Mouse (Mus musculus) mesoderm, embryonic 11.5 days (tissue): Measurements from ENCODE around the gene Mfsd14b.

Source experiments
- DNase-seq: peaks from one replicate; pipeline ENCODE4 v3.0.0-alpha.2; 2012; ENCODE audit warnings: low read depth, low spot score

Gene Mfsd14b

DNA sequence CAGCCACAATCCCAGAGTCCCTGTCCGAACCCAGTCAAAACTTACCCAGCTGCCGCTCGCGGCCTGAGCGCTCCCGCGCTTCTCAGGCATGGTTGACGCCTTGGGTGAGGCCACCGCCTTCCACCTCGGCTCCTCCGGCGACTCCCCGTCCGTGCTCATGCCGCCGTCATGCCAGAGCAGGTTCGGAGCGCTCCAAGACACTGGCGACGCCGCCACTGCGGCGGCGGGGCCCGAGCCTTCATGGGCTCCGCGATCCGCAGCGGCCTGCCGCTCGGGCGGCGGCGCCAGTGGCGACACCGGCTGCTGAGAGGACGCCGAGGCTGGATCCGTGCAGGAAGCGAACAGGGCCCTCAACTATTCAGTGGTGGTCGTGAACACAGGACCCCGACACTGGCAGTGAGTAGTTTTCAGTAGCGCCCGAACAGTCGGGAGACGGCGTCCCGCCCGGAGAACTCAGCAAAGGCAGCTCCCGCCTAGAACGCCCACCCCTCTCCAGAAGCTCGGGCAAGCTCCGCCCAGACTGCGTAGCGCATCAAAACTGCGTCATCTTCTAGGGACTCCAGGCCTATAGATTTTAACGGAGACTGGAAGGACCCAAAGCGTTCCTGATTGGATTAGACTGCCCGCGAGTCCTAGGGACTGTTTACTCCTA, at the start of gene Mfsd14b:
Mfsd14b (minus strand) TSS at position 517 of the 652 bp plus-strand sequence.
- DNase-seq = peak; percentile 94

DNA sequence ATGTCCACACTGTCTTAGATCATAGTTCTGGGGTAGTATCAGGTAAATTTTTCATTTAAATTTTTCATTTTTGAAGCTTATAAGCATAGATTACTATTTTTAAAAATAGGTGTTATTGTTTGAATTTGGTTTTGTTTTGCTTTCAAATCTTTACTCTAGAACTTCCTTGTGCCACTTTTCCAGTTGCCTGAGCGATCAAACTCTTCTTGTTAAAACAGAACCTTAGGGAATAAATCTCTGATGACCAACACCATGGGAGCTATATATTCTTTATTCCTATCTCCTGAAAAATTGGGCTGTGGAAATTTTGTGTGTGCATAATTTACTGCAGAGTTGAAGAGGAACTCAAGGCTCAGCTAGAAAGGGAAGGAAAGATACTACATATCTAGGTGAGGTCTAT, 37.2 kb upstream of the Mfsd14b start, which contains the start of gene Olfr466:
Olfr466 (plus strand) TSS at position 301 of the 400 bp plus-strand sequence.
- no peak for DNase-seq

DNA sequence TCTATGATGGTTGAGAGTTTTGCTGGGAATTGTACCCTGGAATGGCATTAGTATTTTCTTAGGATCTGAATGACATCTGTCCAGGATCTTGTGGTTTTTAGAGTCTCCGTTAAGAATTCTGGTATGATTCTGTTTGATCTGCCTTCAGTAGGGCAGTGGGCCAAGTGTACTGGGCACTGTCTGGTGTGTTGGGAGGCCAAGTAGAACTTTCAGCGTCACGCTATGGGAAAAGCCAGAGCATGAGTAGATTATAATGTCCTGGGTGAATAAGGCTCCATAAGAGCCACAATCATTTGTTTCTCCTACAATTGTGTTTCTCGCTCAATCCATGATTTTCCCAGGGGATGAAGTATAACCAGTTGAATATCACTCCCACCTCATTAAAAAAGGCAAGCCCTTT, 25.0 kb upstream of the Mfsd14b start, which contains the start of gene Olfr465-ps1:
Olfr465-ps1 (plus strand) TSS at position 301 of the 400 bp plus-strand sequence.
- no peak for DNase-seq

DNA sequence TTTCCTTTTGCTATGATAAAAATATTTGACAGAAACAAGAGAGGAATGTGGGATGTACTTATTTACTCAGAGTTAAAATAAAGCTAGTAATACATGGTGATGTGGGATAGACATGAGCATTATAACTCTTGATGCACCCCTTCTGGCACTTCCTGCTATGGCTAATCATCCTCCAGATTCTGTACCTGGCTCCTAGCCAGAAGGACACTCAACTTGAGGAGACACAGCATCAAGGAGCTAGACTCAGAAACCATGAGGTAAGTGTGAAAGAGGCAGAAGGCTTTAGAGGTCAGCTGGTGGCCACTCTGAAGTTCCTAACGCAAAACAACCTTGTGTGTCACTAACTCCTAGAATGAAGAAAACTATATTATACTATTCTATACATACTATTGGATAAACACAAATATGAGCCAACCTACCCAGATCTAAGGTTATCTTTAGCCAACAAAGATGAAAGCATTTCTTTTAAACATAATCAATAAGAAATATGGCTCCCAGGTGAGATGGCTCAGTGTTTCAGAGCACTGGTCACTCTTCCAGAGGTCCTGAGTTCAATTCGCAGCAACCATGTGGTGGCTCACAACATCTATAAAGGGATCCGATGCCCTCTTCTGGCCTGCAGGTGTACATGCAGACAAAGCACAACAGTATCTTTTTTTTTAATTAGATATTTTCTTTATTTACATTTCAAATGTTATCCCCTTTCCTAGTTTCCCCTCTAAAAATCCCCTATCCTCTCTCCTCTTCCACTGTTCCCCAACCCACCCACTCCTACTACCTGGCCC, 14.5 kb upstream of the Mfsd14b start:
- no peak for DNase-seq

DNA sequence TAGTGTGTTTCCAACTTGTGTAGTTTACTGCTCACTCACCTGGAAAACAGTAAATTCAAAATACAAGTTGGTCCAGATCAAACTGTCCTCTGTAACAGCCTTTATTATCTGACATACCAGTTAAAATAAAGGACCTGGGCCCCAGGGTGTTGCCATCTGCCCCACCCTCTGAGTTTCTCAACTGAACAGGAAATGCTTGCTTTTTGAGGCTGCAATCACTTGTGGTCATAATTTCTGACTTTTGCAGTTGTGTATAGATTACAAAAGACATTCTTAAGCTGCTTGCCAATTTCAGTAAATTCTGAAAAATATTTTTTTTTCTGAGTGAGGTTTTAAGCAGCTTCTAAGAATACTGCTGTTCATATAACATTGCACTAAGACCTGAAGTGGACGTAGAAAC, 9.3 kb upstream of the Mfsd14b start:
- DNase-seq = no peak

DNA sequence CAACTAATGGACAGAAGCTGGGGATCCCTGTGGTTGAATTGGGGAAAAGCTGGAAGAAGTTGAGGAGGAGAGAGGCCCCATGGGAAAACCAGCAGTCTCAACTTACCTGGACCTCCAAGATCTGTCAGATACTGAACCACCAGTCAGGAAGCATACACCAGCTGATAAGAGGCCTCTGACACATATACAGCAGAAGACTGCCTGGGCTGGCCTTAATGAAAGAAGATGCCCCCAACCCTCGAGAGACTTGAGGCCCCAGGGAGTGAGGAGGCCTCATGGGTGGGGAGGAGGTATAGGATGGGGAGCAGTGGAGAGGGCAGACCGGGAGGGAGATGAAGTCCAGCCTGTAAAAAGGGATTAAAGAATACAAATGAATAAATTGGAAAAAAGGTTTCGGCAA, 8.2 kb upstream of the Mfsd14b start:
- DNase-seq = no peak

DNA sequence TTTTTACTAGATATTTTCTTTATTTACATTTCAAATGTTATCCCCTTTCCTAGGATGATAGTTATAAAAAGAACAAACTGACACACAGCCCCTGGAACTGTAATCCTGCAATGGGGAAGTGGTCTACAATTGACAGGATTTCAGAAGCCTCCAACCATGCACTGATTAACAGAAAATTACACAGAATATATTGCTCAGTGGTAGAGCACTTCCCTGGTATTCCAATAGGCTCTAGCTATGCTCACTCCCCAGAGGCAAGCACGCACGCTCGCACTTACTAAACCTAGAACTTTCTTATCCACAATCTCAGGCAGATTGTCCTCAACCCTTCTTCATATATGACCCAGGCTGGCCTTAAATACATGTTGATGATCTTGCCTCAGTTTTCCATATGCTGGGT, 464 bp upstream of the Mfsd14b start:
- no peak for DNase-seq

DNA sequence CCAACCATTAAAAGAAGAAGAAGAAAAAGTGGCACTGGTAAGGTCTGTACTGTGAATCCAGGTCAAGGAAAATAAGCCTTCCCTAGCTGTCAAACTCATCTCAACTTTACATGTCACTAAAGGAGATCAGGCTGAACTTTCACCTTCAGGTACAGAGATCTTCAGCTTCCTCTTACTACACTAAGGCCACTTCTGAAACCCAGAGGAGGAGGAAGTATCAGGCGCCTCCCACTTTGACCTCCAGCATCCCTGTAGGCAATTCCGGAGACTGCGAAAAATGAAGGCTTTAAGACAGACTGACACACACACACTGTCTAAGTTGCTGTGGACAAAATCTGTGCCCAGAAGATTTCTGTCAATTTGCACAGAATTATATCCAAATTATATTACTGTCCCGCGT, 814 bp downstream of the Mfsd14b start:
- no peak for DNase-seq

DNA sequence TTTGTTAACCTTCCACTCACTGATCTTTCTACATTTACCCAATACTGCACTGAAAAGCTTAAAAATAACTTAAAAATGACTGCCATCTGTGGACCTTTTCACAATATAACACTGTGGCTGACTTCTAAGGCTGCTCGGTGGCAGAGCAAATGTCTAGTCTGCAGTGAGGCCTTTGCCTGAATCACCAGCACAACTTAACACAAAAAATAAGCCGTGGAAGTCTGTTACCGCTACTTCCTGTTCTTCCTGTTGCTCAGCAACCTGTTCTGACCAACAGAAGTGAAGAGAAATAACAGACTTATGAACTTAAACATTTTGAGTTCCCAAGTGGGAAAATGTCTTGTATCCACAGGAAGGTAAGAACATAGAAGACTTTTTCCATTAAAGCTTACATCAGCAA, 11.5 kb downstream of the Mfsd14b start:
- DNase-seq = no peak

DNA sequence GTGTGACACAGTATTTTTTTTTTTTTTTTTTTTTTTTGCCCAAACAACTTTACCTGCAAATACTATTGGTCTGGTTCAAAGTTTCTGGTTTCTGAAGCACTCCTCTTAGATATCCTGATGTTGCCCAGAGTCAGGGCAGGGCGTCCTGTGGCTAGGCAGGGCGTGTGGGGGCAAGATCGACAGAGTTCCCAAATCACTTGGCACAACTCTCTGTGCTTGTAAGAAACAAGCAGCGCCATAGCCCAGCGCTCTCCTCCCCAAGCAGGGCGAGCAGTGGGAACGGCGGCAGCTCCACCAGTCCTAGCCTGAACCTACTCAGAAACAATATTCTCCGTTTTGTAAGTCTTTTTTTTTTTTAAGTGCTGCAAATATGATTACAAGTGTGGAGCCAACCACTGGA, 12.1 kb downstream of the Mfsd14b start:
- no peak for DNase-seq

DNA sequence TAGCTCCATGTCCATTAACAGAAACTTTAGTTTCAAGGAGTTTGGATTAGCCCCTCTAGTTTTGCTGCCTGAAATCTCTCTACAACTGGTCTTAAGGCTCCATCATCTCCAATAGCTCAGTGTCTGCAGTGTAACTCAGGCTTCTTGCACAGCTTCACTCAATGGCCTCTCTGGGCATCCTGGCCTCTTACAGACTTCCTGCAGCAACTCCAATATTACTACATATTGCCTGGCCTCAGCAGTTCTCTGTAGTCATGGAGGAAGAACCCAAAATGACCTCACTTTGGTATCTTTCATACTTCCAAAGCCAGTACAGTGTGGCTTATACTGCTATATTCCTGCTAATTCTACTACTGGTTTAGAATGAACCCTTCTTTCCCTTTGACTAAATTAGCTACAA, 15.8 kb downstream of the Mfsd14b start:
- DNase-seq = no peak

DNA sequence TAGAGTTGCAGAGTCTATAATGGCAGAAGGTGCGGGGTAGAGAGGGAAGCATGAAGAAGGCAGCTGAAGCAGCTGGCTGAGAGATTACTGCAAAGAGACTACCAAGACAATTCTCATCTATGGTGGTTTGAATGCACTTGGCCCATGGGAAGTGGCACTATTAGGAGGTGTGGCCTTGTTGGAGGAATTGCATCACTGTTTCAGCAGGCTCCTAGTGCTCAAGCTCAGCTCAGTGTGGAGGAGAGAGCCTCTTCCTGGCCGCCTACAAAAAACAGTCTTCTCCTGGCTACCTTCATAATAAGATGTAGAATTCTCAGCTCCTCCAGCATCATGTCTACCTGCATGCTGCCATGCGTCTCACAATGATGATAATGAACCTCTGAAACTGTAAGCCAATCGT, 16.9 kb downstream of the Mfsd14b start:
- DNase-seq = no peak

DNA sequence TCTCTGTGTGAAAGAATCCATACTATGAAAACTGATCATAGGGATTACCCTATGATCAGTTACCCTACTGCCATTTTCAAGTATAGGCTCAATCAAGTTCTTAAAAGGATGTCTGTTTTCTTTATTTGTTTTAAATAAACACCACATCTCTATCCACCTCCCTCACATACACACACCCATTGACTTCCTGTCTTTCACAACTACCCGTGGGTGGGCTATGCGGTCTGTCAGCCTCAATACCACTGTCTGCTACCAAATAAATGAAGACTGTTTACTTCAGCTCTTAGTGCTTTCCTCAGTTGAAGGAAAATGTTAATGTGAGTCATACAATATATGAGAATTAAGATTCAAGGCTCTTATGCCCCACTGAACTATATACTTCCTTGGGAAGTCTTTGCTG, 42.8 kb downstream of the Mfsd14b start:
- no peak for DNase-seq

DNA sequence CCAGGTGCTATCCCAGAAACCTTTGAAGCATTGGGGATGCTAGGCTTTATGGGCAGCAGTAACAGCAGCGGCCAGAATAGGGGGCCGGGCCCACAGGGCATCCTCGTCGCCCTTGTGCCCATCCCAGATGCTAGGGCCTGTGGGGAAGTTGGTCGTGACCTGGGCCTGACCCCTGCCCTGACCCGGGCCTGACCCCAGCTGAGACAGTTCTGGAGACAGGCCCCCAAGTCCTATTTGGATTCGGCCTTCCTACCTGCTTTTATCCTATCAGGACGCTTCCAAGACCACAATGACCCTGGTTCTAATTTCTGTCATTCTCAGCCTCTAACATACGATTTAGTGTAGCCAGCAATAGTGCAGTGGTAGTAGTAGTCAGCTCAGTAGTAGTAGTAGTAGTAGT, 60.1 kb downstream of the Mfsd14b start, which contains the start of gene Prss47:
Prss47 (minus strand) TSS at position 101 of the 400 bp plus-strand sequence.
- no peak for DNase-seq

DNA sequence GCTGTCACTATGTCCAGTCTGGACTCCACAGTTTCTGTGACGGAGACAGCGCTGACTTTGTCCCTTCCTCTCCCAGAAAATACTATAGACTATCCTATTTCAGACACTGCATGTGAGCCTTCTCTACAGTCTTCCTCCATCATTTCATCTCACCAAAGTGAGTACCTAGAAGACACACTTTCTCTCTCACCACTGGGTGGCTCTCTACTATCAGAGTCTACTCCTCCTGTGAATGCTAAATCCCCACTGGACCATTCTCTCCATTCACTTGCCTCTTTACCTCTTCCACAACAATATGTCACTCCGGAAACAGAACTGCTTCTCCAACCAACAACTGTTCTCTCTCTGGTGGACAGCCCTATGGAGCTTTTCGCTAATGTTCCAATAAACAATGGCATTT, 77.7 kb downstream of the Mfsd14b start:
- no peak for DNase-seq

DNA sequence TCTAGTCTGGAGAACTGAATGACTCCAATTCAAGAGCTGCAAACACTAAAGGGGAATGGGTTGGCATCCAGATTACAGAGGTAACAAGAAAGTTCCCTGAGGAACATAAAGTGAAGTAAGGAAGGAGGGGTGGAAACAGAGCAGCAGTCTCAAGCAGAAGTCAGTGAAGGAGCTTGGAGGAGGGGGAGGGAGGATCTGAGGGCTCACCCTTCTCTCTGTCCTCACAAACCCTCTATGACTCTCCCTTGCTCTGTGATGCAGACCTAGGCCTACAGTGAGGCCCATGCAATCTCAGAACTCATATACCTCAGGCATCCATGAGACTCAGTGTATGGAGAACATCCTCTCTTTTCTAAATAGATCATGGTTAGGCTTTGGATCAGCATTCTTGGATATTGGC, 80.0 kb downstream of the Mfsd14b start, which contains the start of gene Spata31d1c:
Spata31d1c (plus strand) TSS at position 301 of the 400 bp plus-strand sequence.
- no peak for DNase-seq
